ENCODE assay signal across 15 mouse cellular contexts in genomic region chr7:127476336-127476735, GRCm38 (mm10). TPM values are rescaled to one million over a fixed set of nuclear protein-coding genes. Genes with fewer than 3 reads are reported as not detected.
DNase-seq lines count a peak whose midpoint lies in the region; TF ChIP-seq lines count a peak whose summit lies in the region.
"Had no signal": no experiment of that assay in that cellular context is flagged by ENCODE, and none has a peak within 500 bp of the region (broad histone marks: within the 10 kb centered on the region; RNA-seq: fewer than 3 reads in every experiment).

No protein-coding gene starts in this region.

- H3K9me3 ChIP-seq in midbrain, embryonic 10.5 days (replicated peaks) = no peaks in the 10 kb centered on the region
- H3K9me3 ChIP-seq: forebrain, embryonic 13.5 days had no signal

- no peak overlapping the region for H3K4me3 ChIP-seq in liver, adult 2 months (ENCODE audit: insufficient read depth, low read depth, low read length)
- H3K4me3 ChIP-seq in testis, adult 2 months (ENCODE audit: control insufficient read depth, low read depth, low read length) = peak overlapping the region; percentile 69
- no peak overlapping the region for H3K4me3 ChIP-seq in midbrain, embryonic 10.5 days

- H3K36me3 ChIP-seq in liver, adult 2 months (ENCODE audit: control insufficient read depth, insufficient read depth, low read length) = peaks cover 37% of the 10 kb centered on the region
- peaks cover 3% of the 10 kb centered on the region for H3K36me3 ChIP-seq in testis, adult 2 months (ENCODE audit: control insufficient read depth, insufficient read depth, low read length)
- peaks cover 56% of the 10 kb centered on the region for H3K36me3 ChIP-seq in midbrain, embryonic 10.5 days

- no peak overlapping the region for H3K9ac ChIP-seq in liver, adult 2 months (ENCODE audit: low read depth, low read length)

- peak overlapping the region; percentile 10; the same call in 1 of the 2 replicates for H3K27ac ChIP-seq in liver, adult 2 months (replicated peaks; ENCODE audit: insufficient read depth, low read depth, low read length)
- H3K27ac ChIP-seq in testis, adult 2 months (ENCODE audit: control insufficient read depth, insufficient read depth, low read depth, low read length) = peak overlapping the region; percentile 54
- no peak overlapping the region for H3K27ac ChIP-seq in midbrain, embryonic 10.5 days (replicated peaks)

- no peaks in the 10 kb centered on the region for H3K27me3 ChIP-seq in liver, adult 2 months (ENCODE audit: control insufficient read depth, insufficient read depth, low read length)
- H3K27me3 ChIP-seq in testis, adult 2 months (ENCODE audit: control insufficient read depth, insufficient read depth, low read length) = no peaks in the 10 kb centered on the region
- no peaks in the 10 kb centered on the region for H3K27me3 ChIP-seq in midbrain, embryonic 10.5 days (ENCODE audit: low read depth, poor library complexity, severe bottlenecking)
- H3K27me3 ChIP-seq: forebrain, embryonic 13.5 days had no signal

- no peak for TF ChIP-seq CTCF in liver, adult 2 months (IDR thresholded peaks at IDR 0.05; ENCODE audit: low read depth, low read length)
- no peak for TF ChIP-seq CTCF in testis, adult 2 months (IDR thresholded peaks at IDR 0.05; ENCODE audit: control insufficient read depth, insufficient read depth, insufficient replicate concordance, low read depth, low read length)

- WGBS in liver, adult 2 months = 96% methylated on average over 11 of the region's 11 CpGs
- 96% methylated on average over 11 of the region's 11 CpGs for WGBS in midbrain, embryonic 10.5 days

- peaks cover 18% of the 10 kb centered on the region for H3K4me1 ChIP-seq in liver, adult 2 months (ENCODE audit: control insufficient read depth, insufficient read depth, low read length)
- peaks cover 9% of the 10 kb centered on the region for H3K4me1 ChIP-seq in testis, adult 2 months (ENCODE audit: control insufficient read depth, insufficient read depth, low read length)
- H3K4me1 ChIP-seq in midbrain, embryonic 10.5 days = peaks cover 48% of the 10 kb centered on the region

- TF ChIP-seq POLR2A in liver, adult 2 months (IDR thresholded peaks at IDR 0.05; ENCODE audit: extremely low read depth, insufficient read depth, low read length) = no peak
- no peak for TF ChIP-seq POLR2A in testis, adult 2 months (IDR thresholded peaks at IDR 0.05; ENCODE audit: control insufficient read depth, low read depth, low read length)

- H3K79me2 ChIP-seq in liver, adult 2 months (ENCODE audit: control insufficient read depth, insufficient read depth, low read length) = peaks cover 16% of the 10 kb centered on the region; the same call in 1 of the 2 replicates

- DNase-seq in gastrocnemius, postnatal 10 days = peak; percentile 29
- no peak for DNase-seq in gastrocnemius, postnatal 25 days
- no peak for DNase-seq in liver, adult 2 months (ENCODE audit: extremely low read depth, low read depth, low spot score)
- no peak for DNase-seq in liver
- DNase-seq in cerebellum, postnatal 14 days = peak; percentile 41 to 55
- DNase-seq in adrenal gland, postnatal 36 days = no peak
- DNase-seq in midbrain, embryonic 10.5 days (ENCODE audit: low spot score) = no peak
- DNase-seq: B cell, adult 2 months; gastrocnemius, postnatal 36 days; heart, postnatal 10 days; left cerebral cortex, postnatal 4 days; spleen, adult 18-20 months; thymus, adult 18-20 months had no signal

RNA-seq across cellular contexts. Expression of gene Fbrs, which starts 2.7 kb away (rescaled TPM):
- 10 to 100 TPM; 29.5 to 35.8 TPM for total RNA-seq in gastrocnemius, postnatal 10 days (2021)
- total RNA-seq in gastrocnemius, postnatal 25 days (2021) = 10 to 100 TPM; 15.8 to 16.8 TPM
- total RNA-seq in liver, adult 2 months (2014; rRNA removed) = 3.6 and 6.4 TPM in 2 replicates
- 9.5 and 11.8 TPM in 2 replicates for polyA plus RNA-seq in liver, adult 2 months (2012; rRNA removed)
- 42.8 and 44.8 TPM in 2 replicates for polyA plus RNA-seq in testis, adult 2 months (2012; rRNA removed)
- 10 to 100 TPM; 56.5 to 66.7 TPM for total RNA-seq in adrenal gland, postnatal 36 days (2021)
- polyA plus RNA-seq in midbrain, embryonic 10.5 days (2016; fragmentation: Nextera tagmentation; extraction: Ambion mirVana) = 8.6 and 9.6 TPM in 2 replicates

RNA-seq across cellular contexts. Expression of gene Prr14, which starts 16.9 kb away (rescaled TPM):
- 10 to 100 TPM; 16.2 to 25.3 TPM for total RNA-seq in gastrocnemius, postnatal 10 days (2021)
- total RNA-seq in gastrocnemius, postnatal 25 days (2021) = 10 to 100 TPM; 17.3 to 17.7 TPM
- 8.3 and 9.5 TPM in 2 replicates for total RNA-seq in liver, adult 2 months (2014; rRNA removed)
- polyA plus RNA-seq in liver, adult 2 months (2012; rRNA removed) = 41.5 and 44.6 TPM in 2 replicates
- polyA plus RNA-seq in testis, adult 2 months (2012; rRNA removed) = 55.4 and 58.4 TPM in 2 replicates
- 10 to 100 TPM; 44.3 to 48.3 TPM for total RNA-seq in adrenal gland, postnatal 36 days (2021)
- polyA plus RNA-seq in midbrain, embryonic 10.5 days (2016; fragmentation: Nextera tagmentation; extraction: Ambion mirVana) = 56.0 and 59.6 TPM in 2 replicates

RNA-seq across cellular contexts. Expression of gene Zfp689, which starts 27.4 kb away (rescaled TPM):
- total RNA-seq in gastrocnemius, postnatal 10 days (2021) = 1 to 10 TPM; 1.8 to 1.9 TPM
- 1 to 10 TPM in 1 of 2 experiments, under 1 TPM in 1; 0.67 to 1.0 TPM for total RNA-seq in gastrocnemius, postnatal 25 days (2021)
- total RNA-seq in liver, adult 2 months (2014; rRNA removed) = 0.47 and 0.74 TPM in 2 replicates
- 0.92 and 1.9 TPM in 2 replicates for polyA plus RNA-seq in liver, adult 2 months (2012; rRNA removed)
- 11.2 and 12.7 TPM in 2 replicates for polyA plus RNA-seq in testis, adult 2 months (2012; rRNA removed)
- 1 to 10 TPM; 3.8 to 4.4 TPM for total RNA-seq in adrenal gland, postnatal 36 days (2021)
- polyA plus RNA-seq in midbrain, embryonic 10.5 days (2016; fragmentation: Nextera tagmentation; extraction: Ambion mirVana) = 13.9 and 16.4 TPM in 2 replicates

RNA-seq across cellular contexts. Expression of gene Srcap, which starts 35.4 kb away (rescaled TPM):
- 10 to 100 TPM; 56.8 to 66.1 TPM for total RNA-seq in gastrocnemius, postnatal 10 days (2021)
- 10 to 100 TPM; 46.1 to 47.6 TPM for total RNA-seq in gastrocnemius, postnatal 25 days (2021)
- total RNA-seq in liver, adult 2 months (2014; rRNA removed) = 10.9 and 13.8 TPM in 2 replicates
- polyA plus RNA-seq in liver, adult 2 months (2012; rRNA removed) = 8.9 and 9.6 TPM in 2 replicates
- polyA plus RNA-seq in testis, adult 2 months (2012; rRNA removed) = 13.7 and 20.0 TPM in 2 replicates
- total RNA-seq in adrenal gland, postnatal 36 days (2021) = 10 to 100 TPM; 83.6 to 95.9 TPM
- 52.6 and 56.1 TPM in 2 replicates for polyA plus RNA-seq in midbrain, embryonic 10.5 days (2016; fragmentation: Nextera tagmentation; extraction: Ambion mirVana)

RNA-seq across cellular contexts. Expression of gene Gm42715, which starts 43.0 kb away (rescaled TPM):
- 10 to 100 TPM; 10.3 to 10.5 TPM for total RNA-seq in gastrocnemius, postnatal 10 days (2021)
- 1 to 10 TPM; 4.7 to 5.2 TPM for total RNA-seq in gastrocnemius, postnatal 25 days (2021)
- total RNA-seq in liver, adult 2 months (2014; rRNA removed) = 4.6 and 7.7 TPM in 2 replicates
- polyA plus RNA-seq in liver, adult 2 months (2012; rRNA removed) = 5.9 and 7.5 TPM in 2 replicates
- 6.1 and 6.6 TPM in 2 replicates for polyA plus RNA-seq in testis, adult 2 months (2012; rRNA removed)
- 10 to 100 TPM; 19.6 to 20.2 TPM for total RNA-seq in adrenal gland, postnatal 36 days (2021)
- 14.3 and 18.8 TPM in 2 replicates for polyA plus RNA-seq in midbrain, embryonic 10.5 days (2016; fragmentation: Nextera tagmentation; extraction: Ambion mirVana)

Comparison
In these comparisons a context has a peak if more than half of its experiments do, and no peak if none do; other contexts are left out.
1. DNase-seq: peak in gastrocnemius, postnatal 10 days (single experiment) and cerebellum, postnatal 14 days (2 of 2); none in gastrocnemius, postnatal 25 days (single experiment), liver, adult 2 months (single experiment), liver (single experiment), adrenal gland, postnatal 36 days (0 of 2) and midbrain, embryonic 10.5 days (single experiment).